Mouse (Mus musculus): ENCODE results near the gene 4931428L18Rik.
A peak's percentile ranks its signal among the peaks of the same experiment; 100 is the strongest.

GRCm38 (mm10) chr1:30948361-30948949 is 274.0 kb downstream of the 4931428L18Rik start:
- no peak for TF ChIP-seq CTCF (IDR thresholded peaks at IDR 0.05; ENCODE audit: control insufficient read depth, insufficient read depth, insufficient read length)
- peak; percentile 26 for TF ChIP-seq MAX (IDR thresholded peaks at IDR 0.05)
- no peak for TF ChIP-seq USF1 (IDR thresholded peaks at IDR 0.05; ENCODE audit: low read depth)
- TF ChIP-seq CEBPB (IDR thresholded peaks at IDR 0.05; ENCODE audit: low read depth): no peak
- no peak for TF ChIP-seq FOSL1 (IDR thresholded peaks at IDR 0.05; ENCODE audit: insufficient read depth, low read length, poor library complexity, severe bottlenecking)
- TF ChIP-seq MYOD1 (IDR thresholded peaks at IDR 0.05; ENCODE audit: control insufficient read depth, insufficient read length, low read depth): no peak
- TF ChIP-seq MYOG (IDR thresholded peaks at IDR 0.05; ENCODE audit: control insufficient read depth, extremely low read depth, insufficient read length): no peak

Data from C2C12 (cell line).